Mouse (Mus musculus) C2C12 (cell line): ENCODE measurements around the gene Abcc3.

ENCODE experiments used
- CEBPB ChIP-seq: IDR thresholded peaks from one replicate; pipeline ENCODE4 v1.6.1; 2011; ENCODE audit warnings: low read depth, mild to moderate bottlenecking, control low read depth, moderate library complexity
- CTCF ChIP-seq: IDR thresholded peaks from one replicate; pipeline ENCODE4 v1.5.1; 2011; ENCODE audit not compliant: control insufficient read depth, insufficient read depth, insufficient read length
- FOSL1 ChIP-seq: IDR thresholded peaks from one replicate; pipeline ENCODE4 v1.8.0; 2011; ENCODE audit warnings: mild to moderate bottlenecking, low read length; ENCODE audit not compliant: poor library complexity, insufficient read depth, severe bottlenecking
- MAX ChIP-seq: IDR thresholded peaks from one replicate; pipeline ENCODE4 v1.6.1; 2011; ENCODE audit warnings: mild to moderate bottlenecking, control low read depth
- MYOD1 ChIP-seq: IDR thresholded peaks from one replicate; pipeline ENCODE4 v1.6.1; 2011; ENCODE audit warnings: low read depth; ENCODE audit not compliant: control insufficient read depth, insufficient read length
- MYOG ChIP-seq: IDR thresholded peaks from one replicate; pipeline ENCODE4 v1.6.1; 2011; ENCODE audit not compliant: control insufficient read depth, insufficient read length; ENCODE audit errors: extremely low read depth
- USF1 ChIP-seq: IDR thresholded peaks from one replicate; pipeline ENCODE4 v1.6.1; 2011; ENCODE audit warnings: low read depth, mild to moderate bottlenecking, control low read depth, moderate library complexity

DNA sequence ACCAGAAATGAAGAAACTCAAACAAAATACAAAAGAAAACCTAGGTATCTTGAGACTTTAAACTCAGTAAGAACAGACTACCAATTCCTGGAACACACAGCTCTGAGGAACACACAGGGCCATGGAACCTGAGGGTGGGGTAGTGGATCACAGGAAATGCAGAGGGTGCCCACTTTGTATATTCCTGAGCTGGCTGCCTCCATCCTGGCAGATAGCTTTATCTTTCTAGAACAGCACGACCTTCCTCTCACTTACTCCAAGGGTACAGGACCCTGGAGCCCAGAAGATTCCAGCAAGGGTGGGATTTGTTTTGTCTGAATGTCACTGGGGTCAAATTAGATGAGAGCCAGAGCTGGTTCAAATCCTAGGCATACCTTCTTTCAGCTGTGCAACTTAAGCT is 42.5 kb downstream of the Abcc3 start:
- no peak for TF ChIP-seq MYOD1
- TF ChIP-seq FOSL1, result no peak
- no peak for TF ChIP-seq MYOG
- no peak for TF ChIP-seq CTCF
- TF ChIP-seq MAX, result no peak
- no peak for TF ChIP-seq USF1
- no peak for TF ChIP-seq CEBPB
